Mouse (Mus musculus) lung, adult 2 months (tissue): ENCODE results near the gene Tmem233.

Experiments
- CTCF ChIP-seq: fragments of 200-500 bp; IDR thresholded peaks from 2 replicates; pipeline ENCODE4 v1.5.1; 2011; ENCODE audit warnings: mild to moderate bottlenecking, low read length, control low read depth; ENCODE audit not compliant: insufficient read depth
- POLR2A ChIP-seq: fragments of 200-500 bp; IDR thresholded peaks from 2 replicates; pipeline ENCODE4 v1.6.1; 2011; ENCODE audit warnings: low read depth, mild to moderate bottlenecking, control low read depth, low read length, borderline replicate concordance; ENCODE audit errors: extremely low read depth

DNA sequence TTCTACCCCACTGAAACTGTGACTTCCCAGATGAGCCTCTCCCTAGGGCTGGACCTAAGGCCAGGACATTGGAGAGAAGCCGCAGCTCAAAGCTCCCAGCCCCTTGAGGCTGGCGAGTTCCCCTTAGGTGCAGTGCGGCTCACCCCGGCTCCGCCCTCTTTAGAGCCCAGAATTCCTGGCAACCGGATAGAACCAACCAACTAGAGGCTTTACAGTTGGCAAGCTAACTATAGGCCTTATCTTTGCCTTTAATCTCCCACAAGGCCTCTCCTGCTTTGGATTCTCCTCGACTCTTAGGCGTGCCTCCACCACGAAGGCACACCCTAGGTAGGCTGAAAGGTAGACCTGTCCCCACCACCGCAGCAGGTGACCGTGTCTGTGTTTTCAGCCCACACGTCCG is 75.3 kb downstream of the Tmem233 start:
- TF ChIP-seq CTCF (no peak), POLR2A (no peak)
